Mouse (Mus musculus) cerebellum, postnatal 4 days (tissue): ENCODE measurements around the gene Clec4f.
"Not testable (repeated sequence)": the region's sequence is repeated elsewhere in the genome, so short reads cannot be mapped to it uniquely, and the experiment has no call there.

ENCODE experiments used
- DNase-seq, 2 experiments: peaks; one replicate each; pipeline ENCODE4 v3.0.0; 2022; ENCODE audit warnings: low spot score in 2 of 2, mixed read lengths in 1 of 2

The Clec4f gene

GRCm38 (mm10) chr6:83634106-83634505, 21.9 kb downstream of the Clec4f start:
- not testable (repeated sequence) for DNase-seq

- no peak for DNase-seq
Observed at GRCm38 (mm10) chr6:83631815-83632214, 24.2 kb downstream of the Clec4f start.

- no peak for DNase-seq
Observed at GRCm38 (mm10) chr6:83626781-83627180, 29.2 kb downstream of the Clec4f start.

- no peak for DNase-seq
Observed at GRCm38 (mm10) chr6:83619955-83620354, 36.0 kb downstream of the Clec4f start.

- no peak for DNase-seq
Observed at GRCm38 (mm10) chr6:83617581-83618335, 38.2 kb downstream of the Clec4f start.

- DNase-seq = peak in 1 of 2 experiments; percentile 18
Observed at GRCm38 (mm10) chr6:83616512-83616911, 39.5 kb downstream of the Clec4f start.

GRCm38 (mm10) chr6:83614469-83614868, 41.5 kb downstream of the Clec4f start:
- no peak for DNase-seq

- no peak for DNase-seq
Observed at GRCm38 (mm10) chr6:83612976-83613375, 43.0 kb downstream of the Clec4f start.

- DNase-seq = no peak
Observed at GRCm38 (mm10) chr6:83599636-83600174, 56.3 kb downstream of the Clec4f start.

GRCm38 (mm10) chr6:83599060-83599550, 56.9 kb downstream of the Clec4f start:
- DNase-seq = no peak

- DNase-seq = peak in 1 of 2 experiments; percentile 50
Observed at GRCm38 (mm10) chr6:83598646-83599045, 57.3 kb downstream of the Clec4f start.

GRCm38 (mm10) chr6:83597988-83598387, 58.0 kb downstream of the Clec4f start:
- DNase-seq = no peak

GRCm38 (mm10) chr6:83595035-83595434, 61.0 kb downstream of the Clec4f start:
- DNase-seq = no peak
